Mouse (Mus musculus): ENCODE data around the gene Mtmr14. TPM values are rescaled to one million over a fixed set of nuclear protein-coding genes. Genes with fewer than 3 reads are reported as not detected.

Mtmr14 gene
- 34.8 and 37.8 TPM in 2 replicates for polyA plus RNA-seq (2015; fragmentation: Nextera tagmentation; extraction: Ambion mirVana)

- Histone ChIP-seq H3K9me3 (no peaks in the 10 kb centered on the region), H3K4me2 (replicated peaks) (peak within 1 kb of the TSS; percentile 95)
Observed at GRCm38 (mm10) chr6:113237542-113238270, at the start of gene Mtmr14. Gene Mtmr14, plus strand, starts transcription at chr6:113237843.

DNA sequence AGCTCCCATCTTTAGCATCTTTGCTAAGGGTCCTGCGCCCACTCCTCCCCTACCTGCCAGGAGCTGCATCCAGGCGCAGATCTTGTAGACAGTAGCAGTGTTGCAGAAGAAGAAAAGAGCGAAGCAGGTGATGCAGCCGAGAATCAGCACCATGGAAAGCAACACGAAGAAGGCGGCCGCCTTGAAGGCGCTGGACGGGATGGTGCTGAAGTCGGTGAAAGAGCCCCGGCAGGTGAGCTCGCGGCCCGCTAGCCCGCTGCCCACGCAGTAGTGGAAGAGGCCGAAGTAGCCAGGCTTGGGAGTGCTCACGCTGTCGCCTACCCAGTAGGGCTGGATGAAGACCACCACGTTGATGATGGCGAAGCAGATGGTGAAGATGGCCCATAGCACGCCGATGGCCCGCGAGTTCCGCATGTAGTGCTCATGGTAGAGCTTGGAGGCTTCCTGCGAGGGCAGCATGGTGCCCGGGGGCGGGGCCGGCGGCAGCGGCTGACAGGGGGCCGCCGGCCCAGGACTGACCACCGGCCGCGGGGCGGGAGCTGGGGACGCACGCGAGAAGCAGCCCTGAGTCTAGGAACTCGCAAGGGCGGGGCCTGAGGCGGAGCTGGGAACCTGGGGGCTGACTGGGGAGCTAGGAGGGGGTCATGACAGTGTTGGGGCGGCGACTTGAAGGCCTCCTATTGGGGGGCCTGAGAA is 43.7 kb upstream of the Mtmr14 start:
- WGBS = 3% methylated on average over 46 of the region's 46 CpGs
- Histone ChIP-seq H3K36me3 (no peaks in the 10 kb centered on the region), H3K4me1 (peaks cover 13% of the 10 kb centered on the region), H3K27ac (no peak overlapping the region), H3K9me3 (no peaks in the 10 kb centered on the region), H3K4me3 (peak overlapping the region; percentile 19; the same call in 1 of the 2 replicates), H3K9ac (no peak overlapping the region), H3K27me3 (peaks cover 63% of the 10 kb centered on the region), H3K4me2 (replicated peaks) (peak overlapping the region; percentile 74)
- ATAC-seq (ENCODE audit: low FRiP score, low read depth) = 0 out of 2 replicates have a peak, but pooled peaks have one; percentile 19

More at GRCm38 (mm10) chr6:113237542-113238270, at the start of gene Mtmr14:
- peak within 1 kb of the TSS; percentile 52; the same call in 1 of the 2 replicates for H3K27ac ChIP-seq
- WGBS = under 1% methylated on average over 55 of the region's 55 CpGs
- H3K27me3 ChIP-seq = no peaks in the 10 kb centered on the region
- peaks cover 18% of the 10 kb centered on the region for H3K4me1 ChIP-seq
- ATAC-seq (ENCODE audit: low FRiP score, low read depth) = peak; percentile 99
- H3K4me3 ChIP-seq = peak within 1 kb of the TSS; percentile 92
- peak within 1 kb of the TSS; percentile 83 for H3K9ac ChIP-seq
- H3K36me3 ChIP-seq = peaks cover 22% of the 10 kb centered on the region

DNA sequence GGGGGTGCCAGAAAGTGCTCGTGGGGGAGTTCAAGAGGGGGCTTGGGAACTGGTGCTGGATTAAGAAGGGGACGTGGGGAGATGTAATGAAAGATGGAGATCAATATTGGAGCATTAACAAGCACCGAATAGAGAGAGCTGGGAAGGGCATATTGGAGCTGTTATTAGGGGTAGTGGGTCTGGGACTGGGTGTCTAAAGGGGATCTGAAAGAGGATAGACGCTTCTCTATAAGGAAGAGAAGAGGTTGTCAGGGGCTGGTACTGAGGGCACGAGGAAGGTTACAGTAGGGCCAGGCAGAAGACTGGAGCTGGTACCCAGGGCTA is 43.2 kb upstream of the Mtmr14 start:
- 4% methylated on average over 5 of the region's 5 CpGs for WGBS
- H3K4me3 ChIP-seq = peak overlapping the region; percentile 49
- ATAC-seq (ENCODE audit: low FRiP score, low read depth) = no peak

DNA sequence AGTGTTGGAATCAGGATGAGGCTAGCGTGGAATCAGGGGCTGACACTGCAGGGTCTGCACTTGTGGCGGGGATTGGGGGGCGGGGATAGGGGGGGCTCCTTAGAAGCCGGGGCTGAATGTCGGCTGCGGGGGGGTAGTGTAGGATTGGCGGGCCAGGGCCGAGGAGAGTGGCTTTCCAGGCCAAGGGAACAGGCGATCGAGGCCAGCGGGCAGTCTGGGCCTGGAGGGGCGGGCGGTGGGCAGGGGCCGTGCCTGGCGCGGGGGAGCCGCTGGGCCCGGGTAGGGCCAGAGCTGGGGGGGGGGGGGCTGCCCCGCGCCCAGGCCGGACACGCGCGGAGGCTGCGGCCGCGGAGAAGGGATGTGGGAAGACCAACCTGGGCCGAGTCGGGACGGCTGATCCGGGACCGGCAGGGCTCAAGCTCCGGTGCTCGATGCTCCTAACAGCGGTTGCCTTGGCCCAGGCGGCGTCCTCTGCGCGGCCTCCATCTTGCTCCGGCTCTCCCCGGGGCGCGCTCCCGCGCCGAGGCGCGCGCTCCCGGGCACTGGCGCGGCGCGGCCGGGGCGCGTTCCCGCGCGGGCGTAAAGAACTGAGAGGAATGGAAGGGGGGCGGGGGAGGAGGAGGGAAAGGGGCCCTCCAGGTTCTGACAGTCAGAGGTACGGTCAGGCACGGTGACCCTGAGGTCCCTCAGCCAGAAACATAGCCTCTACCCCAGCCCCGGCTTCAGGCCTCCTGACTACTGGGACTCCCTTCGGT is 42.6 kb upstream of the Mtmr14 start, which contains the start of gene Lhfpl4:
Lhfpl4 (minus strand) TSS at position 544 of the 755 bp plus-strand sequence.
- Histone ChIP-seq H3K4me3 (peak within 1 kb of the TSS; percentile 49), H3K9me3 (no peaks in the 10 kb centered on the region), H3K4me1 (peaks cover 13% of the 10 kb centered on the region), H3K27me3 (peaks cover 63% of the 10 kb centered on the region), H3K9ac (peak within 1 kb of the TSS; percentile 25), H3K27ac (no peak within 1 kb of the TSS), H3K36me3 (no peaks in the 10 kb centered on the region), H3K4me2 (replicated peaks) (peak within 1 kb of the TSS; percentile 74)
- under 1% methylated on average over 48 of the region's 66 CpGs for WGBS
- ATAC-seq (ENCODE audit: low FRiP score, low read depth) = no peak

More for the DNA sequence above, 43.2 kb upstream of the Mtmr14 start:
- Histone ChIP-seq H3K9me3 (no peaks in the 10 kb centered on the region), H3K4me1 (peaks cover 13% of the 10 kb centered on the region), H3K36me3 (no peaks in the 10 kb centered on the region), H3K9ac (no peak overlapping the region), H3K27ac (no peak overlapping the region), H3K4me2 (replicated peaks) (peak overlapping the region; percentile 74), H3K27me3 (peaks cover 63% of the 10 kb centered on the region)

GRCm38 (mm10) chr6:113195596-113195992 is 42.0 kb upstream of the Mtmr14 start:
- Histone ChIP-seq H3K4me2 (replicated peaks) (peak overlapping the region; percentile 74), H3K27ac (no peak overlapping the region), H3K4me3 (peak overlapping the region; percentile 49), H3K36me3 (no peaks in the 10 kb centered on the region), H3K9me3 (no peaks in the 10 kb centered on the region), H3K27me3 (peaks cover 63% of the 10 kb centered on the region), H3K9ac (no peak overlapping the region), H3K4me1 (peaks cover 13% of the 10 kb centered on the region)
- 17% methylated on average over 9 of the region's 9 CpGs for WGBS
- ATAC-seq (ENCODE audit: low FRiP score, low read depth) = no peak

- WGBS = 69% methylated on average over 2 of the region's 2 CpGs
- no peak overlapping the region for H3K27ac ChIP-seq
- no peak overlapping the region for H3K4me3 ChIP-seq
- H3K27me3 ChIP-seq = no peaks in the 10 kb centered on the region
- no peak overlapping the region for H3K4me2 ChIP-seq (replicated peaks)
- H3K9me3 ChIP-seq = peaks cover 4% of the 10 kb centered on the region; the same call in 1 of the 2 replicates
- no peak for ATAC-seq (ENCODE audit: low FRiP score, low read depth)
- no peaks in the 10 kb centered on the region for H3K36me3 ChIP-seq
- no peaks in the 10 kb centered on the region for H3K4me1 ChIP-seq
- H3K9ac ChIP-seq = no peak overlapping the region
Observed at GRCm38 (mm10) chr6:113216280-113216679, 21.4 kb upstream of the Mtmr14 start.

DNA sequence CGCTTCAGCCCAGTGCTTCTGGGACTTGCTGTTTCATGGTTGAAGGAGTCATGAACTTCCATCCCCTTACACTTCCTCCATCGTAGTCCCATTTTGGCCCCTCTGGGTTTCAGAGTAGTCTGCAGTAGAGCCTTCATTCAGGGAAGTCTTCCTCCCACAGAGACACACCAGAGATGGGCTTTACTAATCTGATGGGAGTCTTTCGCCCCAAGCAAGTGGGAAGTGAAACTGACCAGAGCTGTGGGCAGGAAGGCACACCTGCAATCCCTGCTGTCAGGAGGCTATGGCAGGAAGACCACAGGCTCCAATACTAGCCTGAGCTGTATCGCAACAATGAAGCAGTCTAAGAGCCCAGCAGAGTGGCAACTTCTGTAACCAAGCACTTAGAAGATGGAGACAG is 11.8 kb upstream of the Mtmr14 start:
- WGBS = 83% methylated on average over 4 of the region's 4 CpGs
- Histone ChIP-seq H3K4me3 (no peak overlapping the region), H3K36me3 (no peaks in the 10 kb centered on the region), H3K9me3 (no peaks in the 10 kb centered on the region), H3K9ac (no peak overlapping the region), H3K27ac (no peak overlapping the region), H3K27me3 (no peaks in the 10 kb centered on the region), H3K4me1 (no peaks in the 10 kb centered on the region), H3K4me2 (replicated peaks) (no peak overlapping the region)
- no peak for ATAC-seq (ENCODE audit: low FRiP score, low read depth)

DNA sequence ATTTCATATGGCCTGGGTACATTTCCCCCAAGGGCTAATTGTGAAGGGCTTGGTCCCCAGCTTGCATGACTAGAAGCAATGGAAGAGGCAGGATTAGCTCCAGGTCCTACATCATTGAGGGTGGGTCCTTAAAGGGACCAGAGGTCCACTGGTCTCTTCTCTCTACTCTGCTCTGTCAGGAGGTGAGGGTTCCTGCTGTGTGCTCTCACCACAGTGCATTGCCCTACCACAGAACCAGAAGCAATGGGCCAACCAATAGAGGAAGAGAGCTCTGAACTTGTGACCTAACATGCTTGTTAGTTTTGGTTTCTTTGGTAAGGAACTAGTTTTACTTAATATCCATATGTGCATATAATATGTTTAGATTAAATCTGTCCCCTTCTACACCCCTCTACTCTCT is 10.9 kb upstream of the Mtmr14 start:
- Histone ChIP-seq H3K4me2 (replicated peaks) (no peak overlapping the region), H3K9me3 (no peaks in the 10 kb centered on the region), H3K4me3 (no peak overlapping the region), H3K27me3 (no peaks in the 10 kb centered on the region), H3K27ac (no peak overlapping the region), H3K36me3 (no peaks in the 10 kb centered on the region), H3K4me1 (no peaks in the 10 kb centered on the region), H3K9ac (no peak overlapping the region)
- no peak for ATAC-seq (ENCODE audit: low FRiP score, low read depth)

DNA sequence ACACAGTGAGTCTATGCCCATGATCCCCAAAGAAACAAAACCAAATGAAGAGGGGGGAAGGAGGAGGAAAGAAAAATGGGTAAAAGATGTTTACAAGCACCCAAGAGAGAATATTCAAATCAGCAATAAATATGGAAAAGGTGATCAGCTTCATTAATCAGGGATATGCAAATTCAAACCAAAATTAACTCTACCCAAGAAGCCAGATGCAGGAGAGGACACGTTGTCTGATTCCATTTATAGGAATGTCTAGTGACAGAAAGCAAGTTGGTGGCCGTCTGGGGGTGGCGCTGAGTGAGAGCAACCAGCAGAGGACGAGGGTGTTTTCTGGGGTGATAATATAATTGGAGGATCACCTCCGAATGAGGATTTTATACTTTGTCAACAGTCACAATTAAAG is 2.5 kb upstream of the Mtmr14 start:
- peaks cover 4% of the 10 kb centered on the region for H3K36me3 ChIP-seq
- 65% methylated on average over 5 of the region's 5 CpGs for WGBS
- no peak for ATAC-seq (ENCODE audit: low FRiP score, low read depth)
- no peak overlapping the region for H3K27ac ChIP-seq
- H3K4me2 ChIP-seq (replicated peaks) = no peak overlapping the region
- no peaks in the 10 kb centered on the region for H3K27me3 ChIP-seq
- H3K9me3 ChIP-seq = no peaks in the 10 kb centered on the region
- no peak overlapping the region for H3K4me3 ChIP-seq
- peaks cover 18% of the 10 kb centered on the region for H3K4me1 ChIP-seq
- H3K9ac ChIP-seq = no peak overlapping the region

- Histone ChIP-seq H3K27me3 (no peaks in the 10 kb centered on the region), H3K4me1 (peaks cover 18% of the 10 kb centered on the region), H3K27ac (no peak overlapping the region), H3K36me3 (peaks cover 28% of the 10 kb centered on the region), H3K4me2 (replicated peaks) (peak overlapping the region; percentile 95), H3K9ac (peak overlapping the region; percentile 83), H3K9me3 (no peaks in the 10 kb centered on the region), H3K4me3 (peak overlapping the region; percentile 92)
- no peak for ATAC-seq (ENCODE audit: low FRiP score, low read depth)
- WGBS = 37% methylated on average over 6 of the region's 6 CpGs
Observed at GRCm38 (mm10) chr6:113238442-113238841, 799 bp downstream of the Mtmr14 start.

- H3K4me1 ChIP-seq = peaks cover 14% of the 10 kb centered on the region
- no peak overlapping the region for H3K27ac ChIP-seq
- no peak overlapping the region for H3K4me3 ChIP-seq
- no peaks in the 10 kb centered on the region for H3K27me3 ChIP-seq
- no peaks in the 10 kb centered on the region for H3K9me3 ChIP-seq
- WGBS = 81% methylated on average over 1 of the region's 1 CpGs
- H3K9ac ChIP-seq = no peak overlapping the region
- no peak overlapping the region for H3K4me2 ChIP-seq (replicated peaks)
- peaks cover 48% of the 10 kb centered on the region for H3K36me3 ChIP-seq
- ATAC-seq (ENCODE audit: low FRiP score, low read depth) = no peak
Observed at GRCm38 (mm10) chr6:113242753-113243152, 5.1 kb downstream of the Mtmr14 start.

GRCm38 (mm10) chr6:113245585-113245984 is 7.9 kb downstream of the Mtmr14 start:
- ATAC-seq (ENCODE audit: low FRiP score, low read depth) = no peak
- H3K27ac ChIP-seq = no peak overlapping the region
- H3K9me3 ChIP-seq = no peaks in the 10 kb centered on the region
- no peak overlapping the region for H3K4me3 ChIP-seq
- H3K9ac ChIP-seq = no peak overlapping the region
- no peak overlapping the region for H3K4me2 ChIP-seq (replicated peaks)
- no peaks in the 10 kb centered on the region for H3K4me1 ChIP-seq
- H3K27me3 ChIP-seq = no peaks in the 10 kb centered on the region
- peaks cover 63% of the 10 kb centered on the region for H3K36me3 ChIP-seq
- WGBS = 96% methylated on average over 2 of the region's 2 CpGs

Data from limb, embryonic 13.5 days (tissue).